Mouse (Mus musculus) 3T3-L1 (cell line): Measurements from ENCODE around the gene Haao.
A peak's percentile ranks its signal among the peaks of the same experiment; 100 is the strongest.
"Not testable (repeated sequence)": the region's sequence is repeated elsewhere in the genome, so short reads cannot be mapped to it uniquely, and the experiment has no call there.

Experiments
- DNase-seq: peaks from one replicate; pipeline ENCODE4 v3.0.0-alpha.2; 2015; ENCODE audit warnings: low read depth, low spot score

Haao gene

GRCm38 (mm10) chr17:83866582-83866981 is 18.8 kb upstream of the Haao start:
- peak; percentile 85 for DNase-seq

- DNase-seq = peak; percentile 84
Measured at GRCm38 (mm10) chr17:83865366-83865765, 17.6 kb upstream of the Haao start.

- peak; percentile 60 for DNase-seq
Measured at GRCm38 (mm10) chr17:83862134-83862881, 14.5 kb upstream of the Haao start.

GRCm38 (mm10) chr17:83861444-83862133 is 13.8 kb upstream of the Haao start:
- DNase-seq = peak; percentile 97

- DNase-seq = not testable (repeated sequence)
Measured at GRCm38 (mm10) chr17:83860968-83861367, 13.2 kb upstream of the Haao start.

- DNase-seq = no peak
Measured at GRCm38 (mm10) chr17:83860224-83860623, 12.5 kb upstream of the Haao start.

- DNase-seq = peak; percentile 42
Measured at GRCm38 (mm10) chr17:83859639-83860038, 11.9 kb upstream of the Haao start.

- no peak for DNase-seq
Measured at GRCm38 (mm10) chr17:83858413-83858812, 10.7 kb upstream of the Haao start.

- DNase-seq = no peak
Measured at GRCm38 (mm10) chr17:83854284-83854918, 6.6 kb upstream of the Haao start.

- no peak for DNase-seq
Measured at GRCm38 (mm10) chr17:83853831-83854230, 6.1 kb upstream of the Haao start.

- DNase-seq = no peak
Measured at GRCm38 (mm10) chr17:83850864-83851263, 3.1 kb upstream of the Haao start.

- peak; percentile 95 for DNase-seq
Measured at GRCm38 (mm10) chr17:83850458-83850857, 2.7 kb upstream of the Haao start.

- DNase-seq = no peak
Measured at GRCm38 (mm10) chr17:83849717-83850116, 2.0 kb upstream of the Haao start.

- DNase-seq = no peak
Measured at GRCm38 (mm10) chr17:83849081-83849675, 1.4 kb upstream of the Haao start.

GRCm38 (mm10) chr17:83848482-83848881 is 719 bp upstream of the Haao start:
- DNase-seq = no peak

- no peak for DNase-seq
Measured at GRCm38 (mm10) chr17:83847100-83847499, 663 bp downstream of the Haao start.

GRCm38 (mm10) chr17:83846301-83847021 is 1.3 kb downstream of the Haao start:
- DNase-seq = no peak

GRCm38 (mm10) chr17:83845538-83845937 is 2.2 kb downstream of the Haao start:
- no peak for DNase-seq

- DNase-seq = no peak
Measured at GRCm38 (mm10) chr17:83843780-83844179, 4.0 kb downstream of the Haao start.

- no peak for DNase-seq
Measured at GRCm38 (mm10) chr17:83841011-83841410, 6.8 kb downstream of the Haao start.

GRCm38 (mm10) chr17:83839132-83839531 is 8.6 kb downstream of the Haao start:
- DNase-seq = no peak
